ENCODE assay signal across 9 mouse cellular contexts in genomic region chr7:123214365-123215075, GRCm38 (mm10). TPM values are rescaled to one million over a fixed set of nuclear protein-coding genes. Genes with fewer than 3 reads are reported as not detected.
DNase-seq lines count a peak whose midpoint lies in the region; ATAC-seq and TF ChIP-seq lines count a peak whose summit lies in the region.
"Had no signal": no experiment of that assay in that cellular context is flagged by ENCODE, and none has a peak within 500 bp of the region (broad histone marks: within the 10 kb centered on the region; RNA-seq: fewer than 3 reads in every experiment).

Gene Slc5a11, plus strand, starts transcription at chr7:123214780.

- H3K4me1 ChIP-seq in heart, embryonic 10.5 days: peaks cover 35% of the 10 kb centered on the region
- H3K4me1 ChIP-seq in midbrain, embryonic 11.5 days (ENCODE audit: control insufficient read depth, insufficient read depth, low read length): peaks cover 8% of the 10 kb centered on the region

- intact Hi-C loops in heart, postnatal 36 days (cut with DNase I): no loop called here

- TF ChIP-seq CTCF in brain, embryonic 14.5 days (IDR thresholded peaks at IDR 0.05; ENCODE audit: borderline replicate concordance, extremely low read depth, insufficient read depth, insufficient read length): no peak

- 0 out of 2 replicates have a peak, but pooled peaks cover 5% of the 10 kb centered on the region for H3K27me3 ChIP-seq in heart, embryonic 10.5 days (ENCODE audit: insufficient read depth, poor library complexity, severe bottlenecking)
- no peaks in the 10 kb centered on the region for H3K27me3 ChIP-seq in midbrain, embryonic 11.5 days (ENCODE audit: control insufficient read depth, insufficient read depth, low read length)

- H3K27ac ChIP-seq in heart, embryonic 10.5 days: peak within 1 kb of the TSS; percentile 74; the same call in 1 of the 2 replicates
- H3K27ac ChIP-seq in midbrain, embryonic 11.5 days (ENCODE audit: low read depth, low read length): no peak within 1 kb of the TSS

- WGBS in heart, embryonic 10.5 days: 30% methylated on average over 8 of the region's 8 CpGs
- WGBS in midbrain, embryonic 11.5 days: 32% methylated on average over 8 of the region's 8 CpGs

- H3K4me2 ChIP-seq in midbrain, embryonic 11.5 days: no peak within 1 kb of the TSS

- no peak within 1 kb of the TSS for H3K4me3 ChIP-seq in heart, embryonic 10.5 days
- H3K4me3 ChIP-seq in midbrain, embryonic 11.5 days (ENCODE audit: low read depth, low read length): no peak within 1 kb of the TSS

- TF ChIP-seq POLR2A in brain, embryonic 14.5 days (IDR thresholded peaks at IDR 0.05; ENCODE audit: borderline replicate concordance, extremely low read depth, insufficient read depth, insufficient read length, poor library complexity, severe bottlenecking): no peak

- H3K9ac ChIP-seq in midbrain, embryonic 11.5 days (ENCODE audit: low read length): no peak within 1 kb of the TSS

- peak; percentile 57 for ATAC-seq in midbrain, embryonic 11.5 days (ENCODE audit: low FRiP score)
- no peak for ATAC-seq in granulocyte monocyte progenitor cell, adult 5-6 weeks (replicated peaks; ENCODE audit: poor library complexity, severe bottlenecking)

- no peaks in the 10 kb centered on the region for H3K9me3 ChIP-seq in heart, embryonic 10.5 days
- no peaks in the 10 kb centered on the region for H3K9me3 ChIP-seq in midbrain, embryonic 11.5 days (ENCODE audit: control insufficient read depth, low read length)
- H3K9me3 ChIP-seq: G1E had no signal

- no peaks in the 10 kb centered on the region for H3K36me3 ChIP-seq in heart, embryonic 10.5 days
- H3K36me3 ChIP-seq in midbrain, embryonic 11.5 days (ENCODE audit: control insufficient read depth, insufficient read depth, low read length): no peaks in the 10 kb centered on the region
- H3K36me3 ChIP-seq: G1E had no signal

- DNase-seq in heart, embryonic 10.5 days (ENCODE audit: low spot score): no peak
- no peak for DNase-seq in heart, postnatal 36 days
- peak; percentile 19 for DNase-seq in brain, embryonic 14.5 days (ENCODE audit: low read depth)
- DNase-seq in kidney, adult 11 months: peak; percentile 90
- no peak for DNase-seq in midbrain, embryonic 11.5 days (ENCODE audit: low spot score, missing footprints)
- DNase-seq in spleen, postnatal 10 days (ENCODE audit: low spot score in 2 of 2): no peak
- no peak for DNase-seq in urinary bladder, postnatal 36 days (ENCODE audit: low spot score in 2 of 2)

RNA-seq across cellular contexts. Expression of gene Slc5a11, which starts in this region (rescaled TPM):
- polyA plus RNA-seq in heart, embryonic 10.5 days (2016; fragmentation: Nextera tagmentation; extraction: Ambion mirVana): 0.28 and 0.50 TPM in 2 replicates
- not detected for total RNA-seq in heart, postnatal 36 days (2021)
- polyA plus RNA-seq in brain, embryonic 14.5 days (2012; rRNA removed): 0.15 and 0.22 TPM in 2 replicates
- 0.07 TPM in 1 of 2 replicates, not detected in the other for polyA plus RNA-seq in midbrain, embryonic 11.5 days (2014; fragmentation: Nextera tagmentation; extraction: Ambion mirVana)
- total RNA-seq in granulocyte monocyte progenitor cell, adult 5-6 weeks (2014; fragmentation: Nextera tagmentation): 3.4 and 8.1 TPM in 2 replicates
- 1.0 and 21.1 TPM in 2 replicates for total RNA-seq in granulocyte monocyte progenitor cell, adult 5-6 weeks (2017)
- total RNA-seq: G1E had no signal
- polyA plus RNA-seq: G1E had no signal

Comparison
In these comparisons a context has a peak if more than half of its experiments do, and no peak if none do; other contexts are left out.
1. Peak in DNase-seq in brain, embryonic 14.5 days; RNA of the gene not detected or under 1 TPM.
2. Peak in ATAC-seq in midbrain, embryonic 11.5 days; RNA of the gene not detected or under 1 TPM.